Mouse (Mus musculus) small intestine, adult 10 weeks (tissue): ENCODE results near the gene Stk11ip. TPM values are rescaled to one million over a fixed set of nuclear protein-coding genes. Genes with fewer than 3 reads are reported as not detected.

ENCODE experiments used
- polyA plus RNA-seq: library from polyadenylated mRNA; stranded (reverse); fragments of 350-450 nt; fragmentation: Illumina TruSeq; extraction: RNeasy Lipid Tissue Mini Kit (QIAGEN cat#74804); gene quantifications from one replicate; pipeline ENCODE4 v1.2.3, GENCODE M21; 2014; ENCODE audit warnings: low replicate concordance

Gene Stk11ip
- 1.0 TPM for polyA plus RNA-seq

GRCm38 (mm10) chr1:75521321-75522031 is at the start of gene Stk11ip:
TSS of gene Stk11ip (plus strand) at chr1:75521529.

GRCm38 (mm10) chr1:75478916-75479634 is 42.3 kb upstream of the Stk11ip start, which contains the start of the genes Chpf and Tmem198:
TSS of gene Chpf (minus strand) at chr1:75479307.
TSS of gene Tmem198 (plus strand) at chr1:75479532.

GRCm38 (mm10) chr1:75505956-75506831 is 15.1 kb upstream of the Stk11ip start, which contains the start of gene Obsl1:
TSS of gene Obsl1 (minus strand) at chr1:75506452.

GRCm38 (mm10) chr1:75507006-75507405 is 14.3 kb upstream of the Stk11ip start, which contains the start of gene Inha:
TSS of gene Inha (plus strand) at chr1:75507077.

GRCm38 (mm10) chr1:75545965-75546956 is 24.9 kb downstream of the Stk11ip start, which contains the start of gene Slc4a3:
TSS of gene Slc4a3 (plus strand) at chr1:75546266.

Other genes with a start within 250 kb of the Stk11ip start
- 2.4 TPM for gene Resp18, start 243.1 kb upstream of the Stk11ip start, polyA plus RNA-seq
- gene Dnpep, start 203.5 kb upstream of the Stk11ip start, polyA plus RNA-seq: 1.3 TPM
- gene Des, start 161.2 kb upstream of the Stk11ip start, polyA plus RNA-seq: 0.97 TPM
- gene Speg, start 146.2 kb upstream of the Stk11ip start, polyA plus RNA-seq: 1.9 TPM
- gene Gmppa, start 85.6 kb upstream of the Stk11ip start, polyA plus RNA-seq: 5.8 TPM
- gene Asic4, start 71.1 kb upstream of the Stk11ip start, polyA plus RNA-seq: not detected
- gene Chpf, start 42.2 kb upstream of the Stk11ip start, polyA plus RNA-seq: not detected
- not detected for gene Tmem198, start 42.0 kb upstream of the Stk11ip start, polyA plus RNA-seq
- not detected for gene Obsl1, start 15.1 kb upstream of the Stk11ip start, polyA plus RNA-seq
- gene Inha, start 14.5 kb upstream of the Stk11ip start, polyA plus RNA-seq: not detected
- 0.07 TPM for gene Slc4a3, start 24.7 kb downstream of the Stk11ip start, polyA plus RNA-seq